Mouse (Mus musculus): ENCODE measurements around the gene Rasa3. TPM values are rescaled to one million over a fixed set of nuclear protein-coding genes. Genes with fewer than 3 reads are reported as not detected.
A peak's percentile ranks its signal among the peaks of the same experiment; 100 is the strongest.

Gene Rasa3
- polyA plus RNA-seq, 1 experiment: 62.6 TPM

- TF ChIP-seq CTCF (IDR thresholded peaks at IDR 0.05; ENCODE audit: borderline replicate concordance, insufficient read depth, low read length) (no peak), POLR2A (IDR thresholded peaks at IDR 0.05; ENCODE audit: low read depth, low read length) (no peak)
- peaks cover 4% of the 10 kb centered on the region; the same call in 1 of the 2 replicates for H3K4me1 ChIP-seq (ENCODE audit: control insufficient read depth, insufficient read depth, low read length)
- H3K27ac ChIP-seq (ENCODE audit: insufficient read depth, low read length): no peak overlapping the region
- no peak overlapping the region for H3K4me3 ChIP-seq (ENCODE audit: insufficient read depth, low read length)
Observed at GRCm38 (mm10) chr8:13611702-13612101, 65.7 kb downstream of the Rasa3 start.

- Histone ChIP-seq H3K4me1 (ENCODE audit: control insufficient read depth, insufficient read depth, low read length) (0 out of 2 replicates have a peak, but pooled peaks cover under 1% of the 10 kb centered on the region), H3K4me3 (ENCODE audit: insufficient read depth, low read length) (no peak overlapping the region), H3K27ac (ENCODE audit: insufficient read depth, low read length) (no peak overlapping the region)
- TF ChIP-seq POLR2A (IDR thresholded peaks at IDR 0.05; ENCODE audit: low read depth, low read length) (no peak), CTCF (IDR thresholded peaks at IDR 0.05; ENCODE audit: borderline replicate concordance, insufficient read depth, low read length) (no peak)
Observed at GRCm38 (mm10) chr8:13609971-13610370, 67.4 kb downstream of the Rasa3 start.

GRCm38 (mm10) chr8:13608946-13609345, 68.5 kb downstream of the Rasa3 start:
- no peak overlapping the region for H3K4me3 ChIP-seq (ENCODE audit: insufficient read depth, low read length)
- no peak overlapping the region for H3K27ac ChIP-seq (ENCODE audit: insufficient read depth, low read length)
- TF ChIP-seq POLR2A (IDR thresholded peaks at IDR 0.05; ENCODE audit: low read depth, low read length) (no peak), CTCF (IDR thresholded peaks at IDR 0.05; ENCODE audit: borderline replicate concordance, insufficient read depth, low read length) (no peak)
- H3K4me1 ChIP-seq (ENCODE audit: control insufficient read depth, insufficient read depth, low read length): no peaks in the 10 kb centered on the region

GRCm38 (mm10) chr8:13605920-13606480, 71.4 kb downstream of the Rasa3 start:
- Histone ChIP-seq H3K27ac (ENCODE audit: insufficient read depth, low read length) (no peak overlapping the region), H3K4me1 (ENCODE audit: control insufficient read depth, insufficient read depth, low read length) (no peaks in the 10 kb centered on the region), H3K4me3 (ENCODE audit: insufficient read depth, low read length) (no peak overlapping the region)
- no peak for TF ChIP-seq POLR2A (IDR thresholded peaks at IDR 0.05; ENCODE audit: low read depth, low read length)
- TF ChIP-seq CTCF (IDR thresholded peaks at IDR 0.05; ENCODE audit: borderline replicate concordance, insufficient read depth, low read length): no peak

- no peak overlapping the region for H3K4me3 ChIP-seq (ENCODE audit: insufficient read depth, low read length)
- H3K4me1 ChIP-seq (ENCODE audit: control insufficient read depth, insufficient read depth, low read length): no peaks in the 10 kb centered on the region
- TF ChIP-seq POLR2A (IDR thresholded peaks at IDR 0.05; ENCODE audit: low read depth, low read length): no peak
- peak; percentile 75; the same call in 1 of the 2 replicates for TF ChIP-seq CTCF (IDR thresholded peaks at IDR 0.05; ENCODE audit: borderline replicate concordance, insufficient read depth, low read length)
- H3K27ac ChIP-seq (ENCODE audit: insufficient read depth, low read length): no peak overlapping the region
Observed at GRCm38 (mm10) chr8:13602621-13603020, 74.8 kb downstream of the Rasa3 start.

GRCm38 (mm10) chr8:13601166-13601565, 76.2 kb downstream of the Rasa3 start:
- Histone ChIP-seq H3K4me1 (ENCODE audit: control insufficient read depth, insufficient read depth, low read length) (no peaks in the 10 kb centered on the region), H3K27ac (ENCODE audit: insufficient read depth, low read length) (no peak overlapping the region), H3K4me3 (ENCODE audit: insufficient read depth, low read length) (no peak overlapping the region)
- TF ChIP-seq POLR2A (IDR thresholded peaks at IDR 0.05; ENCODE audit: low read depth, low read length) (no peak), CTCF (IDR thresholded peaks at IDR 0.05; ENCODE audit: borderline replicate concordance, insufficient read depth, low read length) (no peak)

- TF ChIP-seq POLR2A (IDR thresholded peaks at IDR 0.05; ENCODE audit: low read depth, low read length) (no peak), CTCF (IDR thresholded peaks at IDR 0.05; ENCODE audit: borderline replicate concordance, insufficient read depth, low read length) (no peak)
- no peaks in the 10 kb centered on the region for H3K4me1 ChIP-seq (ENCODE audit: control insufficient read depth, insufficient read depth, low read length)
- H3K4me3 ChIP-seq (ENCODE audit: insufficient read depth, low read length): no peak overlapping the region
- H3K27ac ChIP-seq (ENCODE audit: insufficient read depth, low read length): no peak overlapping the region
Observed at GRCm38 (mm10) chr8:13600716-13601115, 76.7 kb downstream of the Rasa3 start.

- no peak for TF ChIP-seq POLR2A (IDR thresholded peaks at IDR 0.05; ENCODE audit: low read depth, low read length)
- TF ChIP-seq CTCF (IDR thresholded peaks at IDR 0.05; ENCODE audit: borderline replicate concordance, insufficient read depth, low read length): no peak
- Histone ChIP-seq H3K27ac (ENCODE audit: insufficient read depth, low read length) (no peak overlapping the region), H3K4me1 (ENCODE audit: control insufficient read depth, insufficient read depth, low read length) (no peaks in the 10 kb centered on the region), H3K4me3 (ENCODE audit: insufficient read depth, low read length) (no peak overlapping the region)
Observed at GRCm38 (mm10) chr8:13600204-13600603, 77.2 kb downstream of the Rasa3 start.

- no peak overlapping the region for H3K27ac ChIP-seq (ENCODE audit: insufficient read depth, low read length)
Observed at GRCm38 (mm10) chr8:13597777-13598176, 79.6 kb downstream of the Rasa3 start.

GRCm38 (mm10) chr8:13595861-13596260, 81.5 kb downstream of the Rasa3 start:
- no peak overlapping the region for H3K4me3 ChIP-seq (ENCODE audit: insufficient read depth, low read length)
- no peak overlapping the region for H3K27ac ChIP-seq (ENCODE audit: insufficient read depth, low read length)
- no peaks in the 10 kb centered on the region for H3K4me1 ChIP-seq (ENCODE audit: control insufficient read depth, insufficient read depth, low read length)
- TF ChIP-seq CTCF (IDR thresholded peaks at IDR 0.05; ENCODE audit: borderline replicate concordance, insufficient read depth, low read length) (no peak), POLR2A (IDR thresholded peaks at IDR 0.05; ENCODE audit: low read depth, low read length) (no peak)

More at GRCm38 (mm10) chr8:13597777-13598176, 79.6 kb downstream of the Rasa3 start:
- Histone ChIP-seq H3K4me1 (ENCODE audit: control insufficient read depth, insufficient read depth, low read length) (no peaks in the 10 kb centered on the region), H3K4me3 (ENCODE audit: insufficient read depth, low read length) (no peak overlapping the region)
- TF ChIP-seq POLR2A (IDR thresholded peaks at IDR 0.05; ENCODE audit: low read depth, low read length): no peak
- no peak for TF ChIP-seq CTCF (IDR thresholded peaks at IDR 0.05; ENCODE audit: borderline replicate concordance, insufficient read depth, low read length)

Data from embryonic fibroblast, embryonic 13.5 days (primary cell).